Mouse (Mus musculus): ENCODE data around the gene Stk10.

Stk10 gene

DNA sequence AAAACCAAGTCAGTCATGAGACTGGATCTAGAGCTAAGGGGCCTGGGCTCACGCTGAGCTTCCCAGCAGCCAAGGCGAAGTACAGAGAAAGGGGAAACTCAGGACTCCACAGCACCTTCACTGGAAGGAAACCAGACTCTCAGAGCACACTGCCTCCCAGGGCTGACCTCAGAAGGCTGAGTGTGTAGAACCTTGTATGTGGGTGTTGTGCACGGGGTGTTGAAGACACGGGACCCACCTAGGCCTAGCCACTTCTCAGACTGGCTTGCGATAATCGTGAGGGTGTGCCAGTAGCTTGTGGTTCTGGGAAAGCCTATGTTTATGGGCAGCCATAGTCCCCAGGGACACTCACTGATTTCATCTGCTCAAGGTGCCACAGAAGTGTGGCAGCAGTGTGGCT is 38.0 kb downstream of the Stk10 start:
- DNase-seq, result no peak

- no peak for DNase-seq
Measured at GRCm38 (mm10) chr11:32573669-32574068, 40.6 kb downstream of the Stk10 start.

DNA sequence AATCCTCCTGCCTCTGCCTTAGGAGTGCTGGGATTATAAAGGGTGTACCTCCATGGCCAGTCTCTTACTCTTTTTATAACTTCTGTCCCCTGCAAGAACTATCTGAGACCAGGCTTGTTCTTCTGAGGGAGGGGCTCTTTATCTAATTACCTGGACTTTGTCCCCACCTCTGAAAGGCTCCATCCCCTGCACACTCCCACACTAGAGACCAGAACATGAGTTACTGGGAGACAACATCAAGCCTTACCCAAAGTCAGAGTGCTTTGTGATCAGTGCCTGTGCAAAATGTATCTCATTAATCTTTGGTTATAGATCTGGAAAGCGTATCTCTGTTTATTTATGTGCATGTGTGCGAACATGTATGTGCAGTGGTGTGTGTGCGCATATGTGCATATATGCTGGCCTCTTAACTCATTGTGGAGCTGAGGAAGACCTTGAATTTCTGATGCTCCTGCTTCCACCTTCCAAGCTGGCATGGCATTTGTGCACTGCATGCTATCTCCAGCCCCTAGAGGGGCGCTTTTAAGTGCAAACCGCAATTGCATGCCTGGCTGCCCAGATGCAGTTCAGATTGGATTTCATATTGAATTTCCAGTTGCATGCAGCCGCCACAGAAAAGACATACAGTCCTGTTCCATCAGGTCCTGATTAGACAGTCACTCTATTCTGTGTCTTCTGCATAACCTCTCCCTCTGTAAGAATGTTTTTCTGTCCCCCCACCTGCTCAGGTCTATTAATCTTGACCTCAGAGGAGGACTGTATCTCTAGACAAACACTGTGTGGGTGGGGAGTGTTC is 43.1 kb downstream of the Stk10 start:
- no peak for DNase-seq

DNA sequence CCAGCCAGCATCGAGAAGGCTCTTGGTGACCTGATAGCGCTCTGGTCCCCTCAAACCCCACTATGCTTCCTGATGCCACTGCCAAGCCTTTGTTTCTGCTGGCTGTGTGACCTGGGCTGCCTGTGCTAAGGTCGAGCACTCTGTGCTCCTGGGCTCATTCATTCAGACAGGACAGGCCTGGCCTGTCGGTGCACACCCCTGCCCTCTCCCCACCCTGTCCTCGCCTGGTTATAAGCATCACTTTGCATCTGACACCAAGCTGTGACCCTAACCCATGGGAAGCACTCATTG is 43.6 kb downstream of the Stk10 start:
- no peak for DNase-seq

- peak; percentile 77 to 78 for DNase-seq
Measured at GRCm38 (mm10) chr11:32580305-32580947, 47.3 kb downstream of the Stk10 start.

DNA sequence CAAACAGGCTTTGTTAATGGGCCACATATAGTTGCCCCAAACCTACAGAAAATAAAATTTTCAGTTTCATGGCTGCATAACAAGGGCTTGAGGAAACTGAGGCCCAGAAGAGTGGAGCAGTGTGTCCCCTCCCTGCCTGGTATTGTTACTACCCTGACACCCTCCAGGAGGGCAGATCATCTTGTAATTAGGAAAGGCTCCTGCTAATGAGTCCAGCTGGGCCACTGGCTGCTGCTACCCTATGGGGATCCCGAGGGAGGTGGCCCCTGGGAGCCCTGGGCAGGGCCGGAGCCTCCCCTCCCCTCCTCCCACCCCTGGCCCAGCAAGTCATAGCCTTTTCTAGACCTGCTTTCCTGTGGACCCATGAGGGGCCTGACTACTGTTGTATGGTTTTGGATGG is 47.9 kb downstream of the Stk10 start:
- no peak for DNase-seq

DNA sequence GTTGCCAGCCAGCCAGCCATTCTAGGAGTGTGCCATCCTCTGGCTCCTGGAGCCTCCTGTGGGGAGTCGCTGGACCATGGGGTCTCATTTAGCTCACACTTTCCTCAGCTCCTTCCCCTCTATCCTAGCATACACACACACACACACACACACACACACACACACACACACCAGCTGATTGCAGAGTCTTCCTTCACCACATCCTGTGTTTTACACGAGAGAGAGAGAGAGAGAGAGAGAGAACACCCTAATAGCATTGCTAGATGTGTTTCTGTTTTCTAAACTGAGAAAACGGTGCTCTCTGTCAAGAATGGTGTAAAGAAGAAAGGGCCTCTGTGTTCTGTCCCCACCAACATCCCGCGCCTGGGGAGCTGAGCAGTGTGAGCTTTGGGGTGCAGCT is 49.7 kb downstream of the Stk10 start:
- peak in 1 of 2 experiments; percentile 16 for DNase-seq

DNA sequence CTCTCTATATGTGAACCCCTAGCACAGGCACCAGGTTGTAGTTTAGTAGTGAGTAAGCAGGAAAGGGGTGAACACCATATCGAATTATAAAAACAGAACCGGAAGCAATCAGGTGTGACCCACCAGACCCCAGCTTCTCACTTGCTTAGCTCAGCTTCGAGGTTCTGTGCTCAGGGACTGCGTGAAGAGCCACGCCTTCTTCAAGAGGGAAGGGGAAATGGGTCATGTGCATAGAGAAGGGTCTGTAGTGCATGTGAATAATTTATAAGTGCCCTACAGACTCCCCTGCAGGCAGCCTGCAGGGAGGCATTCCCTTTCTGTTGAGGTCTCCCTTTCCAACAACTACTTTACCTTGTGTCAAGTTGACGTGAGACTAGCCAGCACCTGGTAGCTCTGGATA is 52.9 kb downstream of the Stk10 start:
- no peak for DNase-seq

DNA sequence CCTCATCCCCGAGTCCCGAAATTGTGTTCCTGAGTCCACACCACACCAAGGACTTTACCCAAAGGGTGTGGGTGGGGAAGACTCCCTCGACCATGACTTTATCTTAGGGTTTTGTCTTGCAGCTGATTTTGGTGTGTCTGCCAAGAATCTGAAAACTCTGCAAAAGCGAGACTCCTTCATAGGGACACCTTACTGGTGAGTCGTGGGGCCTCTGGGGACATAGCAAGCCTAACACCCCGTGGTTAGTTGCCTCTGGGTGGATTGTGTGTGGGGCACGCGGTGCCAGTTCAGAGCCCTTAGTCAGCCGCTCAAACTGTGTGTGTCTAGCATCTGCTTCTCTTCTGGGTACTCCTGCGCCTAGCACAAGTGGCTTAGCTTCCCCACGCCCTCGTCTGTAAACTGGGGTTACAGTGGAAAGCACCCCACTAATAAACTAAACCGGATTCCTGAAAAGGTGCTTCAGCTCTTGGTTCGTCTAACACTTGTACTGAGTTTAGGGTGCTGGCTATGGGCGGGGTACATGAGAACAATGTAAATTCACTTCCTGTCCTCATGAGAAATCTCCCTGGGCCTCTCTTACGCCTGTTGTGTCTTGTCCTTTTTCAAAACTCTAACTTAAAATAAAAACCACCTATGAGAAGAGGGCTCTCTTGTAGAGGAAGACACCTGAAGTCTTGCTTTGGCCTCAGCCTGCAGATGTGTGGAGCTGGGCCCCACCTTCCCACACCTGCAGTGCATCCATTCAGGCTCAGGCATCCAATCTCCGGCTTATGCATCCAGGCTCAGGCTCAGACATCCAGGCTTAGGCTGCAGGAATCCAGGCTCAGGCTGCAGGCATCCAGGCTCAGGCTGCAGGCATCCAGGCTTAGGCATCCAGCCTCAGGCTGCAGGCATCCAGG is 54.3 kb downstream of the Stk10 start:
- DNase-seq, result peak in 1 of 2 experiments; percentile 27

DNA sequence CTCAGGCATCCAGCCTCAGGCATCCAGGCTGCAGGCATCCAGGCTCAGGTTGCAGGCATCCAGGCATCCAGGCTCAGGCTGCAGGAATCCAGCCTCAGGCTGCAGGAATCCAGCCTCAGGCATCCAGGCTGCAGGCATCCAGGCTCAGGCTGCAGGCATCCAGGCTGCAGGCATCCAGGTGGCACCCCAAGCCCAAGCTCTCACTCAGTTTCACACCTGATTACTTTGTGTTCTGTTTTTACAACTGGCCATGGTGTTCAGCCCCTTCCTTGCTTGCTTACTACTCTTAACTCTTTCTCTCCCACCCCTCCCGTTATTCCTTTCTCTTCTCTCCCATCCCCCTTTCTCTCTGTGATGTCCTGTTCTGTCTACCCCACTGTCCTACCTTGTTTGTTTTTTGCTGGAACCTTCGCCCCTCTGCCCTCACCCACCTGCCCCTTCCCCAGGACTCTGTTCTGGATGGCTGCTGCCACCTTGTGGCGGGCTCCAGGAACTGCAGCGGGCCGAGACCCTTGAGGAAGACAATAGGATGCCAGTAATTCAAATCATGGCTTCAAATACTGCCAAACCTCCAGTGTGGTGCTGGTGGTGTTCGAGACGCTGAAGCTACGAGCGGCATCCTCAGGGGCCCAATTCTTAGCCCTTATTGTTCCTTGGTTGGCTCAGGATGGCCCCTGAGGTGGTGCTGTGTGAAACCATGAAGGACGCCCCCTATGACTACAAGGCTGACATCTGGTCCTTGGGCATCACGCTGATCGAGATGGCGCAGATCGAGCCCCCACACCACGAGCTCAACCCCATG is 55.2 kb downstream of the Stk10 start:
- peak; percentile 66 to 84 for DNase-seq

DNA sequence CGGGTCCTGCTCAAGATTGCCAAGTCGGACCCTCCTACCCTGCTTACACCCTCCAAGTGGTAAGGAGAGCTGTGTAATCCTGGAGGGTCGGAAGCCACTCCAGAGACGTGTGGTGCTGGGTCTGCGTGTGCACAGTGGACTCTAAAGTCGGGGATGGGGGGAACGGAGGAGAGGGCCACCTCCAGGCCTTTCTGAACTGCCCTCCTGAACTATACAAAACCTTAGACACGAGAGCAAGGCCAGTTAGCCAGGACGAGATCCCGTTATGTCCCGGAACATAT is 55.7 kb downstream of the Stk10 start:
- DNase-seq, result no peak

DNA sequence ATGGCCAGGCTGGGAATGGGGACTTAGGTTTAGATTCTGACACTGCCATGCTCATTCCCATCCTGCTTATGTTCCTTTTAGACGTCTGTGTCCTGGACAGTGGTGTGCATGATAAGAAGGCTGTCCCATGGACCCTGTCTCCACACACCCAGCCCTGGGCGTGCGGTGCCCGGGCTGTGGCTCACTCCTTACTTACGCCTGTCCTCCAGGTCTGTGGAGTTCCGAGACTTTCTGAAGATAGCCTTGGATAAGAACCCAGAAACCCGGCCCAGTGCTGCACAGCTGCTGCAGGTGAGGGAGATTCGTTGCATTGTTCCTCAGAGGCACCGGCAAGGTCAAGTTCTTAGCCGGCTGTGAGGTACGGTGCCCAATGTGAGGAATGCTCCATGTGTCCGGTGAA is 56.1 kb downstream of the Stk10 start:
- DNase-seq, result no peak

GRCm38 (mm10) chr11:32589791-32590190 is 56.7 kb downstream of the Stk10 start:
- DNase-seq, result no peak

DNA sequence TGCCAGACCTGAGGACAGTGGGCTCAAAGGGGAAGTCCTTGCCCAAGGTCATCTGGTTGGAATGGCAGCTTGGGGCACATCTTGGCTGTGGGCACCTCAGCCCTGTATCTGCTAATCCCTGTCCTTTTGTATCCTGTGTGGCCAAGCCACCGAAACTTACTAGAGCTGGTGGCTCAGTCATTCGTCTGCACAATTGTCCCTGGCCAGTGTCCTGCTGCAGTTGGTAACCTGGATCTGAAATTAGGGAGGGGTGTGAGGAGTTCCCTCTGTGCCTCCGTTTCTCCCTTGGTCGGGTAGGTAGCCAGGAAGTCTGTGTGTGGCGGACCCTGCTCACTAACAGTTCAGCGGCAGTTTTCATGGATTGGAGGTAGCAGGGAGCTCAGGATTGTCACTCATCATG is 57.1 kb downstream of the Stk10 start:
- no peak for DNase-seq

GRCm38 (mm10) chr11:32591921-32592850 is 59.1 kb downstream of the Stk10 start:
- no peak for DNase-seq

- DNase-seq, result no peak
Measured at GRCm38 (mm10) chr11:32593081-32593480, 60.0 kb downstream of the Stk10 start.

GRCm38 (mm10) chr11:32594122-32594521 is 61.0 kb downstream of the Stk10 start:
- no peak for DNase-seq

DNA sequence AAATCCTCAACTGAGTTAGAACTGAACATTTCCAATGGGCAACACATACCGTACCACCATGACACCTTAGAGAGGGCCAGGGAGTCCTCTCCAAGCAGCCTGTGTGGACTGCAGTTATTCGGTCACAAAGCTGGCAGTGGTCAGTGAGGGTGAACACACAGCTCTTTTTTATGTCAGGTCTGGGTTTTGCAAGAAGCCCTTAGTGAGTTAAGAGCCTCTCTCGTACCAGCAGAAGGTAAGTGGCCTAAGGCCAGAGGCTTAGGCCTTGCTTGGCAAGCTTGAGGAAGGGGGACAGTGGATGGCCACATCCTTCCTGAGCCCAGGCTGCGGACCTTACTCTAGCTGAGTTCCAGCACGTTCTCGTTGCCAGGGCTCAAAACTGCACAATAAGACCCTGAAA is 67.3 kb downstream of the Stk10 start:
- no peak for DNase-seq

DNA sequence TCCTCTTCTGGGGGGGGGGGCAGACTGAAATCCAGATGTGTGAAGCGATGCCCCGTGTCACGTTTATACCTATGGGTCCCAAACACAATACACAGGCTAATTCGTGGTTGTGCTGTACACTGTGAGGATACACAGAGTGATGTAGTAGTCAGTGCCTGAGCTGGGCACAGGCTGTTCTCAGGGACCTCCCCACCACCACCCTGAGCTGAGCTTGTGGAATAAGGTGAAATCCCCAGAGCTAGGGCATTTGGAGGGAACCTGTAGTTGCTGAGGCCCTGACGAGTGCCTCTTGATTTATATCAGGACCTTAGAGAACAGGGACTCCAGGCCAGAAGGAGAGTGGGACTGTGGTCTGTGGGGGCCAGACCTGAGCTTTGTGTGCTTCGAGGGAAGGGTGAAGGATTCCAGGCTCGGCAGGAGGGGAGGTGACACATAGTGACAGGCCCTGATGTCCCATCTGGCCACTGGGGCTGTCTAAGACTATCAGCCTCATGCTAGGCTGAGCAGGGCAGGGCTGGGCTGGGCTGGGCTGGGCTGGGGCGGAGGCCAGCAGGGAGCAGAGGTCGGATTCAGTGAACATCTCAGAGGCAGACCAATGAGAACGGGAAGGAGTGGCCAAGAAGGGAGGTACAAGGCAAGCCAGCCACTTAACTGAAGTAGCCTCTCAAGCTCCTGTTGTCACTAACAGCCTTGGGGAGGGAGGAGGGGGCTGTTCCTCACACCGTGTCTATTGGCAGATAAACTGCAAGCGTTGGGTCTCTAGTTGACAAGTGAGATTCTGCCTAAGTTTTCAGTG is 68.6 kb downstream of the Stk10 start:
- peak; percentile 59 to 69 for DNase-seq

- DNase-seq, result no peak
Measured at GRCm38 (mm10) chr11:32604663-32605062, 71.6 kb downstream of the Stk10 start.
